Mouse (Mus musculus): ENCODE results near the gene R3hdm2. TPM values are rescaled to one million over a fixed set of nuclear protein-coding genes. Genes with fewer than 3 reads are reported as not detected.

Gene R3hdm2
- polyA plus RNA-seq, 1 experiment from 2014 or later, result 29.0 TPM

DNA sequence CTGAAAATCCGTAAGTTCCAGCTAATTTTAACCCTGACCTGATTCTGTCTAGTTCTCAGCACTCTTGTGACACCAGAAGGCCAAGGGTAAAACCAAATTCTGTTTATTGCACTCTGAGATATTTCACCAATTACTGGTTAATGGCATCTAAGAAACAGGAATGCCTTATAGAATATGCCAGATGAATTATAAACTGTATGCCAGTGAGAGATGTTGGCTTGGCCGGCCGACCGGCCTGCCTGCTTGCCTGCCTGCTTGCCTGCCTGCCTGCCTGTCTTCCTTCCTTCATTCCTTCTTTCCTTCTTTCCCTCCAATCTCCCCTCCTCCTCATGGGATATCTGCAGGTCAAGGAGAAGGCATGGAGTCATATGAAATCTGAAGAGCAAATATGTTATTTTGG, 52.3 kb downstream of the R3hdm2 start:
- WGBS, result 96% methylated on average over 4 of the region's 4 CpGs
- Histone ChIP-seq H3K27me3 (ENCODE audit: insufficient read depth, low read length) (no peaks in the 10 kb centered on the region), H3K4me2 (replicated peaks; ENCODE audit: low read depth, low read length) (no peak overlapping the region), H3K4me1 (ENCODE audit: insufficient read depth, low read length) (no peaks in the 10 kb centered on the region), H3K27ac (ENCODE audit: low read length) (no peak overlapping the region), H3K9ac (replicated peaks; ENCODE audit: low read length) (no peak overlapping the region), H3K9me3 (ENCODE audit: low read length) (no peaks in the 10 kb centered on the region), H3K36me3 (ENCODE audit: insufficient read depth, low read length) (no peaks in the 10 kb centered on the region), H3K4me3 (ENCODE audit: low read length) (no peak overlapping the region)
- no peak for ATAC-seq (ENCODE audit: low FRiP score, low TSS enrichment)

DNA sequence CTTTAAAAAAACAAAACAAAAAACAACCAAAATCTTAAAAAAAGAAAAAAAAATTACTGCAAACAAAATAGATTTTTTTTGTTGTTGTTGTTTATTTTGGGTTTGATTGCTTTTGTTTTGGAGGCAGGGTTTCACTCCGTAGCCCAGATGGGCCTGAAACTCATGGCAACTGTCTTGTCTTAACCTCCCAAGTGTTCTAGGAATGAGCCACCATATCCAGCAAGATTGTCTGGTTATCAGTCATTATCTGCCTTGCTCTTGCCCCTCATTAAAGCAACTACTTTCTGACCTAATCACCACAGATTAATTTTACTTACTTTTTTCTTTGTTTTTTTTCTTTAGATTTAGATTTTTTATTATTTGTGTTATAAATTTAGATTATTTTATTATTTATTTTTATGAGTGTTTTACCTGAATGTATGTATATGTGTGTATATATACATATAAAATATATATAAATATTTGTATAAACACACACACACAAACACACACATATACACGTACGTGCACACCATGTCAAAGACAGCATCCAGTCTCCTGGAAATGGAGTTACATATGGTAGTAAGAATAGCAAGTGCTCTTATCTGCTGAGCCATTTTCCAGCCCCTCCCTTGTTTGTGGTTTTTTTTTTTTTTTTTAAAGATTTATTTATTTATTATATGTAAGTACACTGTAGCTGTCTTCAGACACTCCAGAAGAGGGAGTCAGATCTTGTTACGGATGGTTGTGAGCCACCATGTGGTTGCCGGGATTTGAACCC, 57.4 kb downstream of the R3hdm2 start:
- Histone ChIP-seq H3K4me2 (replicated peaks; ENCODE audit: low read depth, low read length) (no peak overlapping the region), H3K9ac (replicated peaks; ENCODE audit: low read length) (no peak overlapping the region), H3K4me3 (ENCODE audit: low read length) (no peak overlapping the region), H3K27me3 (ENCODE audit: insufficient read depth, low read length) (no peaks in the 10 kb centered on the region), H3K27ac (ENCODE audit: low read length) (no peak overlapping the region), H3K36me3 (ENCODE audit: insufficient read depth, low read length) (no peaks in the 10 kb centered on the region), H3K9me3 (ENCODE audit: low read length) (no peaks in the 10 kb centered on the region), H3K4me1 (ENCODE audit: insufficient read depth, low read length) (no peaks in the 10 kb centered on the region)
- WGBS, result 80% methylated on average over 5 of the region's 5 CpGs
- ATAC-seq (ENCODE audit: low FRiP score, low TSS enrichment), result no peak

- no peak overlapping the region for H3K4me2 ChIP-seq (replicated peaks; ENCODE audit: low read depth, low read length)
- H3K4me1 ChIP-seq (ENCODE audit: insufficient read depth, low read length), result no peaks in the 10 kb centered on the region
- H3K9ac ChIP-seq (replicated peaks; ENCODE audit: low read length), result no peak overlapping the region
- peaks cover 63% of the 10 kb centered on the region for H3K36me3 ChIP-seq (ENCODE audit: insufficient read depth, low read length)
- H3K27me3 ChIP-seq (ENCODE audit: insufficient read depth, low read length), result no peaks in the 10 kb centered on the region
- H3K9me3 ChIP-seq (ENCODE audit: low read length), result no peaks in the 10 kb centered on the region
- WGBS, result 100% methylated on average over 1 of the region's 1 CpGs
- H3K4me3 ChIP-seq (ENCODE audit: low read length), result no peak overlapping the region
- no peak for ATAC-seq (ENCODE audit: low FRiP score, low TSS enrichment)
- H3K27ac ChIP-seq (ENCODE audit: low read length), result no peak overlapping the region
These were observed 73.6 kb downstream of the R3hdm2 start for GRCm38 (mm10) chr10:127453701-127454100.

GRCm38 (mm10) chr10:127462411-127463096, 82.4 kb downstream of the R3hdm2 start:
- Histone ChIP-seq H3K36me3 (ENCODE audit: insufficient read depth, low read length) (peaks cover 67% of the 10 kb centered on the region), H3K27ac (ENCODE audit: low read length) (no peak overlapping the region), H3K27me3 (ENCODE audit: insufficient read depth, low read length) (no peaks in the 10 kb centered on the region), H3K4me3 (ENCODE audit: low read length) (no peak overlapping the region), H3K9me3 (ENCODE audit: low read length) (no peaks in the 10 kb centered on the region), H3K4me1 (ENCODE audit: insufficient read depth, low read length) (no peaks in the 10 kb centered on the region), H3K4me2 (replicated peaks; ENCODE audit: low read depth, low read length) (no peak overlapping the region), H3K9ac (replicated peaks; ENCODE audit: low read length) (no peak overlapping the region)
- no peak for ATAC-seq (ENCODE audit: low FRiP score, low TSS enrichment)
- 73% methylated on average over 5 of the region's 5 CpGs for WGBS

GRCm38 (mm10) chr10:127471281-127471988, 91.3 kb downstream of the R3hdm2 start:
- Histone ChIP-seq H3K27me3 (ENCODE audit: insufficient read depth, low read length) (no peaks in the 10 kb centered on the region), H3K9me3 (ENCODE audit: low read length) (no peaks in the 10 kb centered on the region), H3K4me2 (replicated peaks; ENCODE audit: low read depth, low read length) (no peak overlapping the region), H3K4me1 (ENCODE audit: insufficient read depth, low read length) (0 out of 2 replicates have a peak, but pooled peaks cover 4% of the 10 kb centered on the region), H3K4me3 (ENCODE audit: low read length) (no peak overlapping the region), H3K9ac (replicated peaks; ENCODE audit: low read length) (no peak overlapping the region), H3K27ac (ENCODE audit: low read length) (peak overlapping the region; percentile 8; the same call in 1 of the 2 replicates), H3K36me3 (ENCODE audit: insufficient read depth, low read length) (peaks cover 24% of the 10 kb centered on the region)
- WGBS, result 55% methylated on average over 15 of the region's 15 CpGs
- ATAC-seq (ENCODE audit: low FRiP score, low TSS enrichment), result peak; percentile 67; the same call in 1 of the 2 replicates

DNA sequence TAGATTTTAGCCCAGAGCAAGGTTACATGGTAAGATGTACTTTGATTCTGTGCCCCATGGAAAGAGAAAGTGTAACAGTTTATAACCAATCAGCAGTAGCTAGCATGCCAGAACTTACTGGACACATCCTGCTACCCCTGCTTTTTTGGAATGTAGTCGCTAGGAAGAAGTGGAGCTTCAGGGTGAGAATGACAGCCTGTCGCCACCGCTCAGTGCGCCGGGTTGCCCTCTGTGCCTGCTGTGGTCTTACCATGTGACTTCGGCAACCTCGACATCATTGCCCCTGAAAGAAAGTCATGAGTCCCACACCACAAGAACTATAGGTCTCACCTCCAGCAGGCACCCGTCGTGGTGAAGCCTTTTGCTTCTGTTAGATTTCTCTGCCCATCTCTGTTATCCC, 92.6 kb downstream of the R3hdm2 start:
- Histone ChIP-seq H3K4me1 (ENCODE audit: insufficient read depth, low read length) (0 out of 2 replicates have a peak, but pooled peaks cover 14% of the 10 kb centered on the region), H3K9me3 (ENCODE audit: low read length) (no peaks in the 10 kb centered on the region), H3K4me2 (replicated peaks; ENCODE audit: low read depth, low read length) (no peak overlapping the region), H3K4me3 (ENCODE audit: low read length) (no peak overlapping the region), H3K27me3 (ENCODE audit: insufficient read depth, low read length) (no peaks in the 10 kb centered on the region), H3K27ac (ENCODE audit: low read length) (no peak overlapping the region), H3K9ac (replicated peaks; ENCODE audit: low read length) (no peak overlapping the region), H3K36me3 (ENCODE audit: insufficient read depth, low read length) (peaks cover 19% of the 10 kb centered on the region)
- 89% methylated on average over 9 of the region's 9 CpGs for WGBS
- ATAC-seq (ENCODE audit: low FRiP score, low TSS enrichment), result no peak

GRCm38 (mm10) chr10:127475175-127475574, 95.0 kb downstream of the R3hdm2 start:
- ATAC-seq (ENCODE audit: low FRiP score, low TSS enrichment), result no peak
- H3K9ac ChIP-seq (replicated peaks; ENCODE audit: low read length), result no peak overlapping the region
- no peaks in the 10 kb centered on the region for H3K27me3 ChIP-seq (ENCODE audit: insufficient read depth, low read length)
- H3K27ac ChIP-seq (ENCODE audit: low read length), result no peak overlapping the region
- WGBS, result 93% methylated on average over 4 of the region's 4 CpGs
- H3K9me3 ChIP-seq (ENCODE audit: low read length), result no peaks in the 10 kb centered on the region
- peaks cover 18% of the 10 kb centered on the region for H3K36me3 ChIP-seq (ENCODE audit: insufficient read depth, low read length)
- H3K4me2 ChIP-seq (replicated peaks; ENCODE audit: low read depth, low read length), result no peak overlapping the region
- H3K4me1 ChIP-seq (ENCODE audit: insufficient read depth, low read length), result 0 out of 2 replicates have a peak, but pooled peaks cover 15% of the 10 kb centered on the region
- no peak overlapping the region for H3K4me3 ChIP-seq (ENCODE audit: low read length)

GRCm38 (mm10) chr10:127476541-127476940, 96.4 kb downstream of the R3hdm2 start:
- H3K4me2 ChIP-seq (replicated peaks; ENCODE audit: low read depth, low read length), result no peak overlapping the region
- no peak overlapping the region for H3K4me3 ChIP-seq (ENCODE audit: low read length)
- H3K9me3 ChIP-seq (ENCODE audit: low read length), result no peaks in the 10 kb centered on the region
- 0 out of 2 replicates have a peak overlapping the region, but pooled peaks have one; percentile 17 for H3K27ac ChIP-seq (ENCODE audit: low read length)
- H3K9ac ChIP-seq (replicated peaks; ENCODE audit: low read length), result no peak overlapping the region
- 0 out of 2 replicates have a peak, but pooled peaks cover 11% of the 10 kb centered on the region for H3K4me1 ChIP-seq (ENCODE audit: insufficient read depth, low read length)
- peak; percentile 58; the same call in 1 of the 2 replicates for ATAC-seq (ENCODE audit: low FRiP score, low TSS enrichment)
- peaks cover 19% of the 10 kb centered on the region for H3K36me3 ChIP-seq (ENCODE audit: insufficient read depth, low read length)
- H3K27me3 ChIP-seq (ENCODE audit: insufficient read depth, low read length), result no peaks in the 10 kb centered on the region
- WGBS, result 34% methylated on average over 3 of the region's 3 CpGs

GRCm38 (mm10) chr10:127477301-127477700, 97.2 kb downstream of the R3hdm2 start:
- Histone ChIP-seq H3K4me3 (ENCODE audit: low read length) (no peak overlapping the region), H3K27me3 (ENCODE audit: insufficient read depth, low read length) (no peaks in the 10 kb centered on the region), H3K4me2 (replicated peaks; ENCODE audit: low read depth, low read length) (no peak overlapping the region), H3K4me1 (ENCODE audit: insufficient read depth, low read length) (0 out of 2 replicates have a peak, but pooled peaks cover 11% of the 10 kb centered on the region), H3K36me3 (ENCODE audit: insufficient read depth, low read length) (peaks cover 21% of the 10 kb centered on the region), H3K27ac (ENCODE audit: low read length) (peak overlapping the region; percentile 17; the same call in 1 of the 2 replicates), H3K9me3 (ENCODE audit: low read length) (no peaks in the 10 kb centered on the region), H3K9ac (replicated peaks; ENCODE audit: low read length) (no peak overlapping the region)
- ATAC-seq (ENCODE audit: low FRiP score, low TSS enrichment), result no peak
- WGBS, result 62% methylated on average over 7 of the region's 7 CpGs
